Mouse (Mus musculus) small intestine, adult 2 months (tissue): ENCODE data around the gene Nrn1l. TPM values are rescaled to one million over a fixed set of nuclear protein-coding genes. Genes with fewer than 3 reads are reported as not detected.
A peak's percentile ranks its signal among the peaks of the same experiment; 100 is the strongest.

Experiments used
- H3K27ac ChIP-seq: fragments of 200-500 bp; 2 replicates; pipeline ENCODE4 v1.5.1; 2012; ENCODE audit warnings: low read depth, low read length, control low read depth, inconsistent platforms; ENCODE audit not compliant: insufficient read depth
- H3K27me3 ChIP-seq: fragments of 200-500 bp; 2 replicates; pipeline ENCODE4 v1.6.1; 2012; ENCODE audit warnings: mild to moderate bottlenecking, moderate library complexity, low read length, inconsistent platforms; ENCODE audit not compliant: control insufficient read depth, insufficient read depth
- H3K36me3 ChIP-seq: fragments of 200-500 bp; 2 replicates; pipeline ENCODE4 v1.6.1; 2012; ENCODE audit warnings: mild to moderate bottlenecking, low read length, control low read depth, inconsistent platforms; ENCODE audit not compliant: control insufficient read depth, insufficient read depth
- H3K4me1 ChIP-seq: fragments of 200-500 bp; 2 replicates; pipeline ENCODE4 v1.6.1; 2012; ENCODE audit warnings: low read length, inconsistent platforms, mixed read lengths; ENCODE audit not compliant: control insufficient read depth, insufficient read depth, insufficient read length
- H3K4me3 ChIP-seq: fragments of 200-500 bp; 2 replicates; pipeline ENCODE4 v1.5.1; 2012; ENCODE audit warnings: low read depth, mild to moderate bottlenecking, control low read depth, inconsistent platforms, low read length, moderate library complexity
- CTCF ChIP-seq: fragments of 200-500 bp; IDR thresholded peaks from 2 replicates; pipeline ENCODE4 v1.5.1; 2012; ENCODE audit warnings: low read depth, mild to moderate bottlenecking, control low read depth, inconsistent platforms, low read length, moderate library complexity, mixed read lengths; ENCODE audit not compliant: insufficient replicate concordance, insufficient read length; ENCODE audit errors: extremely low read depth
- POLR2A ChIP-seq: fragments of 200-500 bp; IDR thresholded peaks from 2 replicates; pipeline ENCODE4 v1.6.1; 2012; ENCODE audit warnings: low read depth, mild to moderate bottlenecking, control low read depth, inconsistent platforms, low read length, moderate library complexity
- WGBS: fragments of 180-500 bp; shearing (Covaris S2); methylation state at CpG from one replicate; pipeline ENCODE4 v1.1.7; 2018; 5-methylcytosine and 5-hydroxymethylcytosine counted together
- polyA plus RNA-seq: library from polyadenylated mRNA; depleted of rRNA; stranded (reverse); fragments of >200 nt; gene quantifications from 2 replicates; pipeline ENCODE4 v1.2.3, GENCODE M21; 2012

Gene Nrn1l
- polyA plus RNA-seq, 1 experiment = 3.9 TPM

DNA sequence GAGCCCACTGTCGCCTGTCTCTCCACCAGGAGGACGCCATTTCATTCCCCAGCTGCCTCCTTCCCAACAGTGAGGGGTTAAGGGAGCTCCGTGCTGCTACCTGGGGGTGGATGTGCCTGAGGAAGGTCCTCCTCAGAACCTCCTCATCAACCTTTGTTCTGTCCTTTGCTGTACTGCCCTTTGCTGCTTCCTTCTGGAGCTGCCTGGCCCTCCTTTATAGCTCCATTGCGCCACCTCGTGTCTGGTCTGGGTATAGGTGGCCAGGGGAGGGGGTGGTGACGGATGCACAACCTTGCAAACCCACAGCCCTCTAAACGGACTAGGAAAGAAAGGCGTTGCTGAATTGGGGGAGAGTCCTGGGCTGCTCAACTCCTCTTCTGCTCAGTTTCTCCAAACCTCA lies 37.2 kb downstream of the Nrn1l start:
- 0 out of 2 replicates have a peak, but pooled peaks cover 3% of the 10 kb centered on the region for H3K4me1 ChIP-seq

DNA sequence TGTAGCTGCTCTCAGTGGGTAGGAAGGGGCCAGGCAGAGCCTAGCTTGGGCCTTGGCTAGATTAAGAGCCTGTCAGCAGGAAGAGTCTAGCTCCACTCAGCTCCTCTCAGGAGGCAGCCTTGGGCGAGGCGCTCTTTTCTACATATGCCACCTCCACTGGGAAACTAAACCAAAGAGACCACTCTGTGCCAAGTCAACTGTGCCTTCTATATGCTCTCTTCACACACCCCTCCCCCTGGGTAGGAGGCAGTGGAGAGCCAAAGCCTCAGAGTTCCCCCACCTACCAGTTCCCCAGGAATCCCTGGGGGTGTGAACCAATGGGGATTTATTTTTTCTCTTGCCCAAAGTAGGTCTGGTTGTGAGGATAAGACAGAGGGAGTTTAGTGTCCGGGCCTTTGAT lies 37.9 kb downstream of the Nrn1l start:
- TF ChIP-seq POLR2A (no peak), CTCF (no peak)
- Histone ChIP-seq H3K27ac (no peak overlapping the region), H3K4me1 (peaks cover 6% of the 10 kb centered on the region; the same call in 1 of the 2 replicates), H3K36me3 (peaks cover 23% of the 10 kb centered on the region), H3K4me3 (no peak overlapping the region), H3K27me3 (no peaks in the 10 kb centered on the region)
- WGBS = 94% methylated on average over 3 of the region's 3 CpGs

More for the DNA sequence above, 37.2 kb downstream of the Nrn1l start:
- peaks cover 16% of the 10 kb centered on the region for H3K36me3 ChIP-seq
- H3K27ac ChIP-seq = no peak overlapping the region
- 31% methylated on average over 8 of the region's 8 CpGs for WGBS
- H3K27me3 ChIP-seq = no peaks in the 10 kb centered on the region; the same call in 1 of the 2 replicates
- H3K4me3 ChIP-seq = no peak overlapping the region
- TF ChIP-seq POLR2A (no peak), CTCF (peak; percentile 87; the same call in 1 of the 2 replicates)

DNA sequence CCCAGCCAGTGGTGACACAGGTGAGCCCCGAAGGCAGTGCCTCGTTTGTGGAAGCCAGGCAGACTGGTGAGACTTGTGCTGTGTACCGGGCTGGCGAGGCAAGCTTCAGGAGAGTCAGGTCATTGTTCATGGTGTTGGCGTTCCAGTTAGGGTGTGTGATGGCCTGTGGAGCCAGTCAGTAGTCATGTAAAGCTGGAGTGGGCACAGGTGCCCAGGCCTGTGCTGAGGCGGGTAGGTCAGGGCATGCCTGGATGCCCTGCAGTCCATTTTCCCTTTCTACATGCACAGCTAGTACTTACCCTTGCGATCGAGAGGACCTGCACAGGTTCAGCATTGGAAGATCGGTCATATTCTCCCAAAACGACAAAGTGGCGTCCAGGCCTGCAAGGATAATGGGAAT lies 39.2 kb downstream of the Nrn1l start:
- peaks cover 11% of the 10 kb centered on the region for H3K4me1 ChIP-seq
- H3K27ac ChIP-seq = no peak overlapping the region
- H3K36me3 ChIP-seq = peaks cover 28% of the 10 kb centered on the region
- 90% methylated on average over 11 of the region's 11 CpGs for WGBS
- H3K4me3 ChIP-seq = no peak overlapping the region
- H3K27me3 ChIP-seq = no peaks in the 10 kb centered on the region
- TF ChIP-seq CTCF (no peak), POLR2A (no peak)

DNA sequence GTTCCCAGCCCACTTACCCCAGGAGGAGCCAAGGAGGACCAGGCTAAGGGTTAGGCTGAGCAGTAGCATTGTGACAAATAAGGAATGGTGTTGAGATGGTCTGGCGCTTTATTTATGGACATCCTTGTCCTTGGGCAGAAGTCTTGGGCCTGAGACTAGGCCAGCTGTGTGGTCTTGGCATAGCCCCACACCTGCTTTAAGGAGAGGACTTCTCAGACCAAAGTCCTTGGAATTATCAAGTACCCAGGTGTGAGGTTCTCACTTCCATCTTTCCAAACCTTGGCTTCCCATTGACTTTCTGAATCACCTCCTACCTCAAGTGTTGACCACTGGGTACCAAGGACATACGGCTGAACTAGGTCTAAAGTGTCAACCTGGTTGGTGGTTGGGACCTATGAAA lies 40.4 kb downstream of the Nrn1l start, which contains the start of gene Ctrl:
Gene Ctrl, minus strand, starts transcription at position 101 of the 400 bp plus-strand sequence.
- H3K4me1 ChIP-seq = peaks cover 14% of the 10 kb centered on the region
- TF ChIP-seq POLR2A (no peak), CTCF (no peak)
- 80% methylated on average over 2 of the region's 2 CpGs for WGBS

DNA sequence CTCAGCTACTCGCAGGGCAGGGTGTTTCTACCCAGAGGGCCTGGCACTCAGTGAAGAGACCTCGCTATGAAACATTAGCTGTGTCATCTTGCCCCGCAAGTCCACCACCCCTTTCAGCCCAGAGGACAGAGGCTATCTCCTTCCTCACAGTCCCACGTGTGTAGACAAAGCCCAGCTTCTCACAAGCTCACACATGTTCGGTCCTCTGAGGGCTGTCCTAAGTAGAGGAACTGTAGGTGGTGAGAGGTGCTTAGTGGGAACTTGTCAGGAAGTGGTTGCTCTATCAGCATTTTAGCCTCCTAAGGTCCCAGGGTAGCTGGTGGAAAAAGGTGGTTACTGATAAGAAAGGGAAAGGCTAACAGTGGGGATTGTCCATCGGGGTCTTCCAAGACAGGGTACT lies 41.7 kb downstream of the Nrn1l start:
- Histone ChIP-seq H3K36me3 (peaks cover 25% of the 10 kb centered on the region), H3K4me3 (no peak overlapping the region), H3K27me3 (no peaks in the 10 kb centered on the region), H3K27ac (no peak overlapping the region), H3K4me1 (peaks cover 14% of the 10 kb centered on the region)
- WGBS = 80% methylated on average over 6 of the region's 6 CpGs
- TF ChIP-seq POLR2A = no peak
- no peak for TF ChIP-seq CTCF

More for the DNA sequence above, 40.4 kb downstream of the Nrn1l start, which contains the start of gene Ctrl:
- Histone ChIP-seq H3K27me3 (no peaks in the 10 kb centered on the region), H3K27ac (no peak within 1 kb of the TSS), H3K36me3 (peaks cover 28% of the 10 kb centered on the region), H3K4me3 (no peak within 1 kb of the TSS)

DNA sequence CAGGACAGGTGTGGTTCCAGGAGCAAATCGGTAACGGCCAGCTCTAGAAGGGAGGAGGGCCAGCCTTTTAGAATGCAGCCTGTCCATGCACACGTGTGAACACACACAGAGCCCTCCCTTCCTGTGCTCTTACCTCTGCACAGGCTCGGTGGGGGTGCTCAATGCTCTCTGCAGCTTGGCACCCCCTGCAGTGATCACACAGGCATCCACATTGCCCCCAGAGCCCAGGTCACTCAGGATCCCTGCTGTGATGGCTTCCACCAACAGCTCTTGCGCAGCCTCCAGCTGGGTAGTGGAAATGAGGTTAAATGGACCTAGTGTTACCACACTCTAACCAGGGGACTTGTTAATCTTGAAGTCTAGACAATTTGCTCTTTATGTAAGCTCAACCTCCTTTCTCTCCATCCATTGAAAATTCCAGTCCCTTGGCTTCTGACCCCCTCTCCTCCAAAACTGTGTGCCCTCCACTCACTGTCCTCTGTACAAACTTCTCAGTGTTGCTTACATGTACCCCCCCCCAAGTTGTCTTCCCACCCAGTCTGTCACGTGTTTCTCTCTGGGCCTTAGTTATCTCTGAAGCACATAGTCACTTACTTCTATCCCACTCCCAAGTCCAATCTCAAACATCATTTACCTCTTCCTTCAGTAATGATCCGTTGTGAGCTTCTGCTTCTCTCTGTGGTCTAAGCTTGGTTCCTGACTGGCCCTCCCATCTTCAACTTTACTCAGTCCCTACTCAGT lies 42.7 kb downstream of the Nrn1l start:
- peaks cover 25% of the 10 kb centered on the region for H3K36me3 ChIP-seq
- no peak overlapping the region for H3K27ac ChIP-seq
- WGBS = 59% methylated on average over 7 of the region's 7 CpGs
- no peaks in the 10 kb centered on the region for H3K27me3 ChIP-seq
- peaks cover 11% of the 10 kb centered on the region for H3K4me1 ChIP-seq
- H3K4me3 ChIP-seq = no peak overlapping the region; the same call in 1 of the 2 replicates
- TF ChIP-seq CTCF (no peak), POLR2A (no peak)

DNA sequence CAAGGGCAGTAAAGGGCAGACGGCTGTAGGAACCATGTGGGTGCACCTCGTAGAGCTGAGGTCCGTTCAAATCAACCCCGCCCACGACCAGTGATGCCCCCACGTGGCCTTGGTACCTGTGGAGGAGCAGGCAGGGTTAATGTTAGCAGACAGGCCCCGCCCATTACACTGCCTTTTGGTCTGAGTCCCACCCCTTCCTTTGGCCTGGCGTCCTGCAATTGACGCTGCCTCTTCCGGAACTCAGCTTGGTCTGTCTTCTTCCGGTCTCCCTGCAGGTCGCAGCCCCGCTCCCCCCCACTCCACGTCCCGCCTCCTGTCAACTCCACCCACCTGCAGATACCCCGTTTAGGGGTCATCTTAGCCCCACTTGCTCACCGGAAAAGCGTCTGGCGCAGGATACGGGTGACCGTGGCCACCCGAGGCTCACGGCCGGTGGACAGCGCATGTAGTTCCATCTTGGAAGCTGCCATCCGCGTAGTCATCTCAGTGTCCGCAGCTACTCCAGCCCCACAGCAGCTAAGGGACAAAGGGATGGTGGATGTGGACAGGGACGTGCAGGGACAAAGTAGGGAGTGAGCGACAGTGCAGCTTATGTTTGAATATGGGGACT lies 43.6 kb downstream of the Nrn1l start:
- TF ChIP-seq CTCF (no peak), POLR2A (peak; percentile 72)
- under 1% methylated on average over 30 of the region's 30 CpGs for WGBS
- H3K36me3 ChIP-seq = peaks cover 25% of the 10 kb centered on the region

More for the DNA sequence above, 43.6 kb downstream of the Nrn1l start:
- H3K4me1 ChIP-seq = peaks cover 11% of the 10 kb centered on the region
- H3K27ac ChIP-seq = peak overlapping the region; percentile 92
- H3K4me3 ChIP-seq = peak overlapping the region; percentile 95
- H3K27me3 ChIP-seq = no peaks in the 10 kb centered on the region
